15 mouse cellular contexts compared by ENCODE assay signal in the genomic region with DNA sequence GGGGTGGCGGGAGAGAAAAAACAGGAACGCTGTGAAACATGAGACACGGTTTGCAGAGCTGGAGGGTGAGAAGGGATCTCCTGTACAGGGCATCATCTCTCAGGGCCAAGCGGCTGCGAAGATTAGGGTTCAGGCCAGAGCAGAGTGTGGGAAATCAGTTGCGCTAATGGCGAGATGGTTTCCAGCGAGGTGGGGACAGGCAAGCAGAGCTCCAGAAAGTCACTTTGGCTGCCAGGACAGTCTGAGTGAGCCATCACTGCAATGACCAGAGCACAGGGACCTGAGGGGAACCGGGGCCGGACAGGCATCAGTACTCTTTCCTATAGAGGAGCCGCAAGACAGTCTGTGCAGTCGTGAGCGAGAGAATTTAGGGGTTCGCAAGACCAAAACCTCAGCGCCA. TPM values are rescaled to one million over a fixed set of nuclear protein-coding genes. Genes with fewer than 3 reads are reported as not detected.
A peak's percentile ranks its signal among the peaks of the same experiment; 100 is the strongest.
DNase-seq lines count a peak whose midpoint lies in the region; ATAC-seq and TF ChIP-seq lines count a peak whose summit lies in the region.
"Had no signal": no experiment of that assay in that cellular context is flagged by ENCODE, and none has a peak within 500 bp of the region (broad histone marks: within the 10 kb centered on the region; RNA-seq: fewer than 3 reads in every experiment).

No protein-coding gene starts in this region.

- H3K27me3 ChIP-seq in heart, embryonic 12.5 days (replicated peaks), result peaks cover 91% of the 10 kb centered on the region
- H3K27me3 ChIP-seq in midbrain, embryonic 10.5 days (ENCODE audit: low read depth, poor library complexity, severe bottlenecking), result peaks cover 100% of the 10 kb centered on the region
- H3K27me3 ChIP-seq in midbrain, postnatal 0 days (ENCODE audit: insufficient read depth, low read length), result peaks cover 65% of the 10 kb centered on the region
- H3K27me3 ChIP-seq in hindbrain, embryonic 10.5 days (ENCODE audit: insufficient read depth, poor library complexity, severe bottlenecking), result peaks cover 100% of the 10 kb centered on the region
- H3K27me3 ChIP-seq in limb, embryonic 11.5 days (ENCODE audit: control insufficient read depth, insufficient read depth, low read length), result peaks cover 85% of the 10 kb centered on the region

- no peak for ATAC-seq in heart, embryonic 12.5 days (ENCODE audit: insufficient number of reproducible peaks, low FRiP score)
- ATAC-seq in midbrain, postnatal 0 days (ENCODE audit: low FRiP score), result no peak
- ATAC-seq in limb, embryonic 11.5 days (ENCODE audit: insufficient number of reproducible peaks, low FRiP score, low TSS enrichment, low read depth), result no peak
- ATAC-seq in monocyte, adult 5-6 weeks (replicated peaks; ENCODE audit: insufficient number of reproducible peaks, low FRiP score, low TSS enrichment, poor library complexity, severe bottlenecking), result no peak
- ATAC-seq: CD4-positive, CD25-positive, alpha-beta regulatory T cell, adult 4 months had no signal

- no peak overlapping the region for H3K4me2 ChIP-seq in heart, embryonic 12.5 days
- H3K4me2 ChIP-seq in midbrain, postnatal 0 days (ENCODE audit: low read depth, low read length, poor library complexity, severe bottlenecking), result no peak overlapping the region
- H3K4me2 ChIP-seq in limb, embryonic 11.5 days (ENCODE audit: low read depth, severe bottlenecking), result no peak overlapping the region

- intact Hi-C loops in heart, postnatal 25 days (cut with DNase I), result loop anchor here (5.0 kb wide), 1 partner anchor 132 kb away; no protein-coding TSS in a partner anchor

- DNase-seq in heart, postnatal 25 days (ENCODE audit: low spot score), result no peak
- DNase-seq in midbrain, embryonic 10.5 days (ENCODE audit: low spot score), result peak; percentile 56
- no peak for DNase-seq in midbrain, postnatal 0 days (ENCODE audit: low spot score)
- DNase-seq in hindbrain, embryonic 10.5 days (ENCODE audit: low spot score), result peak; percentile 61
- DNase-seq in limb, embryonic 11.5 days (ENCODE audit: low spot score), result peak; percentile 60
- no peak for DNase-seq in frontal cortex, postnatal 10 days (ENCODE audit: low spot score in 2 of 2)
- DNase-seq: gastrocnemius, postnatal 25 days; lung, postnatal 14 days had no signal

- WGBS in heart, embryonic 12.5 days, result 1% methylated on average over 15 of the region's 15 CpGs
- WGBS in midbrain, embryonic 10.5 days, result under 1% methylated on average over 15 of the region's 15 CpGs
- whole genome bisulfite sequencing in midbrain, postnatal 0 days, result 2% methylated on average over 15 of the region's 15 CpGs
- under 1% methylated on average over 15 of the region's 15 CpGs for WGBS in hindbrain, embryonic 10.5 days
- 2% methylated on average over 15 of the region's 15 CpGs for WGBS in limb, embryonic 11.5 days

- peaks cover 11% of the 10 kb centered on the region for H3K4me1 ChIP-seq in heart, embryonic 12.5 days (replicated peaks)
- H3K4me1 ChIP-seq in midbrain, embryonic 10.5 days, result peaks cover 14% of the 10 kb centered on the region
- H3K4me1 ChIP-seq in midbrain, postnatal 0 days (ENCODE audit: insufficient read depth, low read length), result no peaks in the 10 kb centered on the region
- H3K4me1 ChIP-seq in hindbrain, embryonic 10.5 days (replicated peaks), result peaks cover 15% of the 10 kb centered on the region
- H3K4me1 ChIP-seq in limb, embryonic 11.5 days (ENCODE audit: control insufficient read depth, insufficient read depth, low read length), result peaks cover 4% of the 10 kb centered on the region

- no peak overlapping the region for H3K9ac ChIP-seq in heart, embryonic 12.5 days
- no peak overlapping the region for H3K9ac ChIP-seq in midbrain, postnatal 0 days (replicated peaks; ENCODE audit: low read length, poor library complexity, severe bottlenecking)
- no peak overlapping the region for H3K9ac ChIP-seq in limb, embryonic 11.5 days (ENCODE audit: low read length)
- H3K9ac ChIP-seq: embryonic facial prominence, embryonic 13.5 days had no signal

- peak overlapping the region; percentile 16; the same call in 1 of the 2 replicates for H3K4me3 ChIP-seq in heart, embryonic 12.5 days
- H3K4me3 ChIP-seq in midbrain, embryonic 10.5 days, result no peak overlapping the region
- no peak overlapping the region for H3K4me3 ChIP-seq in midbrain, postnatal 0 days (ENCODE audit: low read depth, low read length)
- H3K4me3 ChIP-seq in hindbrain, embryonic 10.5 days, result peak overlapping the region; percentile 55
- H3K4me3 ChIP-seq in limb, embryonic 11.5 days (ENCODE audit: low read depth, low read length), result no peak overlapping the region
- H3K4me3 ChIP-seq: myocyte had no signal

- no peak overlapping the region for H3K27ac ChIP-seq in heart, embryonic 12.5 days (ENCODE audit: poor library complexity, severe bottlenecking)
- no peak overlapping the region for H3K27ac ChIP-seq in midbrain, embryonic 10.5 days (replicated peaks)
- no peak overlapping the region for H3K27ac ChIP-seq in midbrain, postnatal 0 days (ENCODE audit: low read depth, low read length)
- H3K27ac ChIP-seq in hindbrain, embryonic 10.5 days, result peak overlapping the region; percentile 85
- H3K27ac ChIP-seq in limb, embryonic 11.5 days (replicated peaks; ENCODE audit: low read depth, low read length), result no peak overlapping the region
- H3K27ac ChIP-seq: embryonic facial prominence, embryonic 13.5 days had no signal

- H3K36me3 ChIP-seq in heart, embryonic 12.5 days, result no peaks in the 10 kb centered on the region
- no peaks in the 10 kb centered on the region for H3K36me3 ChIP-seq in midbrain, embryonic 10.5 days
- no peaks in the 10 kb centered on the region for H3K36me3 ChIP-seq in midbrain, postnatal 0 days (ENCODE audit: insufficient read depth, low read length)
- H3K36me3 ChIP-seq in hindbrain, embryonic 10.5 days, result no peaks in the 10 kb centered on the region
- no peaks in the 10 kb centered on the region for H3K36me3 ChIP-seq in limb, embryonic 11.5 days (ENCODE audit: control insufficient read depth, insufficient read depth, low read length)
- H3K36me3 ChIP-seq: embryonic facial prominence, embryonic 13.5 days had no signal

- no peak for TF ChIP-seq CTCF in midbrain, postnatal 0 days (IDR thresholded peaks at IDR 0.05)

- no peaks in the 10 kb centered on the region for H3K9me3 ChIP-seq in heart, embryonic 12.5 days (replicated peaks)
- H3K9me3 ChIP-seq in midbrain, embryonic 10.5 days (replicated peaks), result no peaks in the 10 kb centered on the region
- H3K9me3 ChIP-seq in midbrain, postnatal 0 days (ENCODE audit: low read length), result no peaks in the 10 kb centered on the region
- H3K9me3 ChIP-seq in hindbrain, embryonic 10.5 days, result no peaks in the 10 kb centered on the region
- H3K9me3 ChIP-seq in limb, embryonic 11.5 days (ENCODE audit: control insufficient read depth, low read length), result no peaks in the 10 kb centered on the region
- H3K9me3 ChIP-seq: embryonic facial prominence, embryonic 13.5 days had no signal

RNA-seq across cellular contexts. Expression of gene Phox2b, which starts 3.9 kb away (rescaled TPM):
- polyA plus RNA-seq in heart, embryonic 12.5 days (2016; fragmentation: Nextera tagmentation; extraction: Ambion mirVana), result 0.22 TPM in 1 of 2 replicates, not detected in the other
- total RNA-seq in heart, postnatal 25 days (2021), result not detected
- polyA plus RNA-seq in midbrain, embryonic 10.5 days (2016; fragmentation: Nextera tagmentation; extraction: Ambion mirVana), result 3.3 and 4.5 TPM in 2 replicates
- total RNA-seq in midbrain, postnatal 0 days (2014; rRNA removed), result 0.99 and 3.1 TPM in 2 replicates
- 0.20 and 0.21 TPM in 2 replicates for polyA plus RNA-seq in midbrain, postnatal 0 days (2015; fragmentation: Nextera tagmentation; extraction: Ambion mirVana)
- 26.9 and 45.5 TPM in 2 replicates for polyA plus RNA-seq in hindbrain, embryonic 10.5 days (2016; fragmentation: Nextera tagmentation; extraction: Ambion mirVana)
- polyA plus RNA-seq in limb, embryonic 11.5 days (2014; fragmentation: Nextera tagmentation; extraction: Ambion mirVana), result 0.17 and 0.20 TPM in 2 replicates
- not detected in 3 replicates for total RNA-seq in monocyte, adult 5-6 weeks (2017)
- total RNA-seq: gastrocnemius, postnatal 25 days; left cerebral cortex, postnatal 25 days had no signal
- polyA plus RNA-seq: myocyte; thymus, postnatal 0 days had no signal

Comparison
In these comparisons a context has a peak if more than half of its experiments do, and no peak if none do; other contexts are left out.
1. DNase-seq: peak in midbrain, embryonic 10.5 days (single experiment), hindbrain, embryonic 10.5 days (single experiment) and limb, embryonic 11.5 days (single experiment); none in heart, postnatal 25 days (single experiment), midbrain, postnatal 0 days (single experiment) and frontal cortex, postnatal 10 days (0 of 2).
2. H3K4me3 ChIP-seq: peak in heart, embryonic 12.5 days (single experiment) and hindbrain, embryonic 10.5 days (single experiment); none in midbrain, embryonic 10.5 days (single experiment), midbrain, postnatal 0 days (single experiment) and limb, embryonic 11.5 days (single experiment).